Mouse (Mus musculus) A20 (cell line): Measurements from ENCODE around the gene Rsg1.

Experiments used
- DNase-seq: peaks from one replicate; pipeline ENCODE4 v3.0.0-alpha.2; 2011; ENCODE audit warnings: low read depth, low spot score

Rsg1 gene

DNA sequence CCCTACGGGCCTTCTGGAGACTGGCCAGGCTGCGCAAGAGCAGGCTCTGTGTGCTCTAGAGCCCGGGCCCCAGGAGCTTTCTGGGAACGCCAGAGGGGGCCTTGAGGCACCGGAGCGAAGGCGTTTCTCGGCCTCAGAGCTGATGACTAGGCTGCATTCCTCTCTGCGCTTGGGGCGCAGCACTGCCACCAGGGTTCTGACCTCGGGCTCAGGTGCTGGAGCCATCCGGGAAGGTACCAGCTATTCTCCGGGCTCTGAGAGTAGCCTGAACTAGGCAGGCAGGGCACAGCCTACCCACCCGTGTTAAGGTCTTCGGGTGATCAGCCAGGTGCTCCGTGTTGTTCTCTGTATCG is 33.2 kb downstream of the Rsg1 start:
- DNase-seq = no peak

- no peak for DNase-seq
These were observed 34.2 kb downstream of the Rsg1 start for GRCm38 (mm10) chr4:141247776-141248613.

DNA sequence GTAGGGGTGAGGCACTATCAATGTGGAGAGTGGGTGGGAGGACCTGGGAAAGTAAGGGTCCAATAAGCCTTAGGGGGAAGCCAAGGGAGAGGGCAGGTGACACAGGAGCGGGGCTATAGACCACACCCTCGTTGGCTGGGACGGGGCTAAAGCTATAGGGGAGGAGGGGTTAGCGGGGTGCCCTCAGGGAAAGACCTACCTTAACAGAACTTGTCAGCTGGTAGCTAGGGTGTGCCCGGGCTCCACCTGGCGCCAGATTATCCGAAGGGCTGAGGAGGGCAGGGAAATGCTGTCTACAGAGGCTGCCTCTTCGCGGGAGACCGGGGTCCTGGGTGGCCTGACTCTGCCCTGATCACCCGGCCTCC is 34.8 kb downstream of the Rsg1 start:
- DNase-seq = no peak

DNA sequence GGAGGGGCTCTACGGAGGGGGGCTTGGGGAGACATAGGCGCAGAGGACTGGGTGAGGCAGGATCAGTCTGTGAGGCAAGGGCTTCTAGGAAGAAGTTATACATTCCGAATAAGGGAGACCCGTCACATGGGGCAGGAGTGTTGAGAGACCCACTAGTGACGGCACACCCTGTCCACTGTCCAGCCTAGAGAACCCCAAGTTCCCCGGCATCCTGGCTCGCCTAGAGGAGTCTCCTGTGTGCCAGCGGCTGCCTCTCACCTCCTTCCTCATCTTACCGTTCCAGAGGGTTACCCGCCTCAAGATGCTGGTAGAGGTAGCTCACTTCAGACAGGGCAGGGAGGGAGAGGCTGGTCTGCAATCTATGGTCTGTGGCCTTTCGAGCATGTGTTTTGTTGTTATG is 35.6 kb downstream of the Rsg1 start:
- no peak for DNase-seq

DNA sequence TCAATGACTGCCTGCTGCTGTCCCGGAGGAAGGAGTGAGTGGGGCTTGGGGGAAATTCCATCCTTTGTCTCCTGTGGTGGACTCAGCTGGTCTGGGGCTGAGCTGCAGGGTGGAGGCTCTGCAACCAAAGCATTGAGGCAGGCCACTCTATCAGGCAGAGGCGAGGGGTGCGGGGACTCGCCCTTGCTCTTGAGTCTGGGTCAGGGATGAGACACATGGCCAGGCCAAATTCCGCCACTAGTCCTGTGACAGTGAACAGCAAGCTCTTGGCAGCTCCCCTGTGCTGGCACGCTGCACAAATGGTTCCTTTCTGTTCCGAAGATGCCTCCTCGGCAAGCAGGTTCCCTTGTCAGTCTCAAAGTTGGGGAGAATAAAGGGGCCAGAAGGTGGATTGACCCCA is 37.3 kb downstream of the Rsg1 start:
- DNase-seq = no peak

- peak; percentile 33 for DNase-seq
These were observed 38.9 kb downstream of the Rsg1 start for GRCm38 (mm10) chr4:141252641-141253040.

GRCm38 (mm10) chr4:141254234-141254633 is 40.5 kb downstream of the Rsg1 start:
- DNase-seq = no peak

DNA sequence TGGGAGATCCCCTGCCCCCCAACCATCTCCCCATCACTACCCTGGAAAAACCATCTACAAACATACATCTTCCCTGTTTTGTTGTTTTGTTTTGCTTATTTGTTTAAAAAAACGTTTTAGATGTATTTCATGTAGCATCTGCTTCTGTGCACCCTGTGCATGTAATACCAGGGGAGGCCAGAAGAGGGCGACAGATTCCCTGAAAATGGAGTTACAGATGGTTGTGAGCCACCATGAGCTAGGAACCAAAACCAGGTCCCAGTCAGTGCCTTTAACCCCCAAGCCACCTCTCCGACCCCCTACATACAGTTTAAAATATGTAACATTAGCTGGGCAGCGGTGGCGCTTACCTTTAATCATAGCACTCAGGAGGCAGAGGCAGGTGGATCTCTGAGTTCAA is 43.7 kb downstream of the Rsg1 start:
- peak; percentile 62 for DNase-seq

GRCm38 (mm10) chr4:141259413-141259812 is 45.7 kb downstream of the Rsg1 start:
- no peak for DNase-seq

- no peak for DNase-seq
These were observed 46.4 kb downstream of the Rsg1 start for GRCm38 (mm10) chr4:141260007-141260723.

GRCm38 (mm10) chr4:141262906-141263637 is 49.3 kb downstream of the Rsg1 start:
- DNase-seq = no peak

- DNase-seq = no peak
These were observed 52.4 kb downstream of the Rsg1 start for GRCm38 (mm10) chr4:141265979-141266637.

DNA sequence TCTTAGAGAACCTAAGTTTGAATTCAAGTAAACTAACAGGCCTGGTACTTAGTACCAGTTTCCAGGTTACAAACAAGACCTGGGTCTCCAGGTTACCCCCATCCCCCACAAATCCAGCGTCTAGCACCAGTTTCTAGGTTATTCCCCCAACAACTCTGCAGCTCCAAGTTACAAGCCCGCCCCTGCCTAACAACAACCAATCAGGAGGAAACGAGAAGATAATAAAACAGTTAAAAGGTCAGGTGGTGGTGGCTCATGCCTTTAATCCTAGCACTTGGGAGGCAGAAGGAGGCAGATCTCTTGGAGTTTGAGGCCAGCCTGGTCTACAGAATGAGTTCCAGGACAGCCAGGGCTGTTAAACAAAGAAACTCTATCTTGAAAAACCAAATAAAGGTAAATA is 53.5 kb downstream of the Rsg1 start:
- DNase-seq = no peak

DNA sequence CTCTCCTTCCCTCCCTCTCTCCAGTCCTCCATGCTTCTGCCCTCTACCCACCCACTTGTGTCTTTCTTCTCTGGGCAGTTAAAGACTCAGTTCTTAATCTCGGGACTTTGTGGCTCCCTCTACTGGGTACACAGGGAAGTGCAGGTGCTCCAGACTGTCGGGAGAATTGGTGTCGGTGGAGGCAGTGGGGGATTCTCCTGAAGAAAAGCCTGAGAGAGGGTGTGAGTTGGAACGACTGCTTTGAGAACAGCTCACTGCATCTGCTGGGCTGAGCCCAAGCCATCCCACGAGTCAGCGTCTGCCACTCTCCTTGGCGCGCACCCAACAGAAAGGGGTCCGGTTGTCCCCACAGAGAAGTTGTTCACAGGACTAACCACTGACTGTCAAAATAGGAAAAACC is 54.1 kb downstream of the Rsg1 start:
- peak; percentile 52 for DNase-seq

- peak; percentile 16 for DNase-seq
These were observed 54.6 kb downstream of the Rsg1 start for GRCm38 (mm10) chr4:141268350-141268749.

GRCm38 (mm10) chr4:141269080-141269479 is 55.3 kb downstream of the Rsg1 start:
- DNase-seq = peak; percentile 67

DNA sequence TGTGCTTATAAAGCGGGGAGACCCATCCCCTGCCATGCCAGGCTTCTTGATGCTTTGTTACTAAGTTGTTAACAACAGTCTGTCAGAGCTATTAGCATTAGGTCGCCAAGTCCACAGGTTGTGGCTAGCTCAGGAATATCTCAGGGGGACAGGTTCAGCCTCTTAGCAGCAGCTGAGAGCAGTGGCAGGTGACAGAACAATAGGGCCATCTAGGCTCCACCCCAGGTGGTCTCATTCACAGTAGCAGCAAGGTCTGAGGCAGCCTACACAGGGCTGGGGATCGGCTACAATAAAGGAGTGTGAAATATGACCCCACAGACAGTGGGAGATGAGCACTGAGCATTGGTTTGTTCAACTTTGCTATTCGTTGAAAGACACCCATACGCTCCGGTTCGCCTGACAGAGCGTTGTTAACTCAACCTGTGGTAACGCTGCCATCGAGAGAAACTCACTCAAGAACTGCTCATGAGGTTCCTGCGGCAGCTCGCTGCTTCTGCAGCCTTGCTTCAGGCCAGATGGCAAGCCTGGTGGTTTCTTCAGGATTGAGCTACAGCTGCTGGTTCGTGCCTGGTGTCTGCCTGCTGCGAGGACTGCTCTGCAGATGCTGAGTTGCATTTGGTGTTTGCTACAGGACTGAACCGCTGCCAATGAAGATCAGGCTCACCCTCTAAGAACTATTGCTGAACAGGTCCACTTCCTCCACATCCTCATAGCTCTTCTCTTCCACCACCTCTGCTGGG is 56.6 kb downstream of the Rsg1 start:
- no peak for DNase-seq

GRCm38 (mm10) chr4:141271228-141271627 is 57.5 kb downstream of the Rsg1 start:
- DNase-seq = no peak

DNA sequence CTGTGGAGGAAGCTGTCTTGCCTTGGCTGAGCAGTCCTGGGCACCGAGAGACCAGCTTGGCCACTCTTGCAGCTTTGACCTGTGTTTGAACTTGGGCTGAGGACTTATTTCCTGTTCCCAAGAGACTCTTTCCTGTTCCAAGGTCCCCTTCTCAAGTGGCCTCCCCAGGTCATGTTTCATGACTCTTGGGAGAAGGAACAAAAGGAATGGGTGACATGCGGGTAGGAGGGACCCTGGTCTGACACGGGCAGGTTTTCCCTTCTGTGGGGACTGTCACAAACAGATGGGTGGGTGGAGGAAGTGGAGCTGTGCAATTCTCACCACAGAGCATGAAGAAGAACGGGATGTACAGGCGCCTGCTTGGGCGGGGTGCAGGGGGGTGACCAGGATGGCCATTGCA is 58.0 kb downstream of the Rsg1 start:
- no peak for DNase-seq

DNA sequence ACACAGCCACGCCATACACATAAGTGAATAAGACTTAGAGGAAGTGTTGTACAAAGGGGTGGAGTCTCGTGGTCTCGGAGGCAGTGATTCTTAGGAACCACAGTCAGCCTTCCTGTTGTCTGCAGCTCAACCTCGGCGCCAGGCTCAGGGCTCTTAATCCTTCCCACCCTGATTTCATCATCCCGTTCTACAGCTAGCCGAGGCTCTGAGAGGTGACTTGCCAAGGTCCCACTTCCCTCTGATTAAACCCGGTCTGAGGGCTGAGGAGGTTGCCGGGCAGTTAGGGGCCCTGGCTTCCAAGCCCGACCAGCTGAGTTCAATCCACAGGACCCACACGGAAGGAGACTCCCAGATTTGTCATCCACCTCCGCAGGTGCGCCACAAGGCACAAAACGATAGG is 59.1 kb downstream of the Rsg1 start:
- peak; percentile 60 for DNase-seq

GRCm38 (mm10) chr4:141273296-141273695 is 59.5 kb downstream of the Rsg1 start:
- DNase-seq = peak; percentile 81
